Mouse (Mus musculus) yolk sac, embryonic 10.5 days (tissue): ENCODE measurements around the gene Flywch1.

Experiments used
- DNase-seq: peaks from one replicate; pipeline ENCODE4 v3.0.0-alpha.2; 2017; ENCODE audit warnings: low spot score

The Flywch1 gene

DNA sequence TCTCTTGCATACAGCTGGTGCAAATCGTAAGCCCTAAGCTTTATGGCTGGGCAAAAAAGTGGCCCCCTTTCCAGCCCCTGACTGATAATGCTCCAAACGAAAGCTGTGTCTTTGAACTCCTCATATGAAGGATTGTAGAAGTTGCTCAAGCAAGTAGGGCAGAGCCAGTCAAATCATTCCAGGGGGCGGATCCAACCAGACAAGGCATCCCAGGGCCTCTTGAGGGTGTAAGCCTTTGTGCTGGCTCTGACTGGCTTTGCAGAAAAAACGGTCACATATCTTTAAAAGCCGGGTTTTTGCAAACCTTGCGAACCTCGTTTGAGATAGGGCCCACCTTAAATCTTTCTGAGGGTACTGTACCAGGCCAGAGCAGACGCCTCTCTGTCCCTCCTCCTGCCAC lies 27.3 kb downstream of the Flywch1 start:
- DNase-seq: no peak

- no peak for DNase-seq
Observed at GRCm38 (mm10) chr17:23742941-23743340, 28.5 kb downstream of the Flywch1 start.

GRCm38 (mm10) chr17:23742210-23742793 lies 29.1 kb downstream of the Flywch1 start:
- no peak for DNase-seq

- no peak for DNase-seq
Observed at GRCm38 (mm10) chr17:23741359-23742209, 29.8 kb downstream of the Flywch1 start.

- DNase-seq: no peak
Observed at GRCm38 (mm10) chr17:23740598-23741021, 30.8 kb downstream of the Flywch1 start, which contains the start of gene Paqr4. Gene Paqr4 (minus strand): TSS chr17:23740867.

GRCm38 (mm10) chr17:23740136-23740584 lies 31.2 kb downstream of the Flywch1 start:
- DNase-seq: peak; percentile 88

- DNase-seq: no peak
Observed at GRCm38 (mm10) chr17:23739202-23740135, 31.9 kb downstream of the Flywch1 start.

GRCm38 (mm10) chr17:23738836-23739201 lies 32.6 kb downstream of the Flywch1 start:
- DNase-seq: no peak

DNA sequence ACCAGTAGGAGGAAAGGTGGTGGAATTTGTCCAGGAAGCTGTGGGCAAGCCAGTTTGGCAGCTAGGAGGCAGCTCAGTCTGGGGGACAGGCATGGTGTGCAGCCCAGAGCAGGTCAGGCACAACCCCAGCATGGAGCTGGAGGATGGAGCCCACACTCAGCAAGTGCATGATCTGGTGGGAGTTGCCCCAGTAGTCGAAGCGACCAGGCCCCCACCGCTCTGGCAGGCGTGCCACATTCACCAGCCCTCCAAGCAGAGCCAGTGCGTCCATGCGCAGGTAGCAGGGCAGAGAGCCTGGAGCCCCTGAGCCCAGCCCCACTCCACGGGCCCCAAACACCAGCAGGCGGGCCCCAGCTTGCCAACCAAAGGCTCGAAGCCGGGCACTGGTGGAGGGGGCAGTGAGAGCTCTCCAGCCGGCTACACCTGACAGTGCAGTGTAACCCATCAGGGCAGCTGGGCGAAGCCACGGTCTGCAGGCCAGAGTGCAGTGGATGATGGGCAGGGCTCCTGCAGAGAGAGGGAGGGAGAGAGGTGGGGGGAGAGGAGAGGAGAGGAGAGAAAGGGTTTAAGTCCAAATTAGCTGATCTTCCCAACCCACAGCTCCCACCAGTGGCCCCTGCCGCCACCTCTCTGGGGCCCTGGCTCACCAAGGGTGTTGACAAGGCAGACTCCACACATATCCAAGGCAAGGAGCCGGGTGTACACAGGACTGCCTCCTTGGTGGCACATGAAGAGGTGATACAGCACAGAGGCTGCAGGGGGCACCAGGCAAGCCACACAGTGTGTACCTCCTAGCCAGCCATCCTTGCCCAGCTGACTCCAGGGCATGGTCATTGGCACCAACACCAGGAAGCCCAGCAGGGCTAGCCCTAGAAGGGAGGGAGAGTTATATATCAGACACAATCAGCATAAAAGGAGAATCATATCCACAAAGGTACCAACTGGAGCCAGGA lies 33.6 kb downstream of the Flywch1 start:
- DNase-seq: no peak

DNA sequence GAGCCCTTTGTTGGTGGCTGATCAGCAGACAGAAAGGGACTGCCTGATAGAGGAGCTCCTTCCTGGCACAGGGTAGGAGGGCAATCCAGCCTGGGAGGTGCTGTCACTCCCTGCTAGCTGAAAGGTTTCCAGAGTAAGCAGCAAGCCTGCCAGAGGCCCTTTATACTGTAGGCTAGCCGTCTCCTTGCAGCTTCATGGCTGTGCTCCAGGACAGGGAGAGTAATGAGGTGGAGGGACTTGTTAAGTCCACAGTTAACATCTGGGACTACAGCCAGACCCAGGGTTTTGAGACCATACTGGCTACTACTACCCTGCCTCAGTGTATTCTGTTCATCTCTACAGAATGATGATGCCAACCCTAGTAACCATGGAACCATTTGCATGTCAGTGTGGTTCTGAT lies 37.1 kb downstream of the Flywch1 start:
- DNase-seq: no peak

DNA sequence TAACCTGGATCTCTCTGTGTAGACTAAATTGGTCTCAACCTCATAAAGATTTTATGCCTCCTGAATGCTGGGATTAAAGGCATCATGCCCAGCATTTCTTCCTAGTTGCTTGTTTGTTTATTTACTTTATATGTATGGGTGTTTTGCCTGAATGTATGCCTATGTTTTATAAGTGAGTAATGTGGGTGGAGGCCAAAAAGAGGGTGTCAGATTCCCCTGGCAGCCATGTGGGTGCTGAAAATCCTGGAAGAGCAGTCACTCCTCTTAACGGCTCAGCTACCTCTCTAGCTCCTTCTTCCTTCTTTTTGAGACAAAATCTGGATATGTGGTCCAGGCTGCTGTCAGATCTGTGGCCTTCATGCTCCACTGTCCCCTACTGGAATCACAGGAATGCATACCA lies 41.0 kb downstream of the Flywch1 start:
- DNase-seq: no peak

DNA sequence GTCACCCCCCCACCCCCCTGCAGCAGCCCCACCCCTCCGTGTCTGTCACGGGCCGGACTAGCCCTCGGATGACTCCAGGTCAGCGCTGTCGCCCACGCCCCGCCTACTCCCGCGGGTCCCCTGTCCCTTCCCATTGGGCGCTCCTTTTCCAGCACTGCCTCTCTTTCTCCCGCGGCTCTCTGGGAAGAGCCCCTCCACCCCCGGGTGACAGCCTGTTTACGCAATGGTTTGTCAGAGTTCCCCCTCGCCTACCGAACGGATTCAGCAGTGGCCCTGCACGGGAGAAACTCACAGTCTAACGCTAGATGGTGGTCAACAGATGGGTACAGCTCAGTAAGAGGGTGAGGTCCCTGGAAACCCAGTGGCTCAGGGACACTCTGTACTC lies 44.7 kb downstream of the Flywch1 start:
- DNase-seq: peak; percentile 95

- DNase-seq: peak; percentile 94
Observed at GRCm38 (mm10) chr17:23725999-23726757, 45.2 kb downstream of the Flywch1 start, which contains the start of gene Pkmyt1. Gene Pkmyt1 (plus strand): TSS chr17:23726336.

DNA sequence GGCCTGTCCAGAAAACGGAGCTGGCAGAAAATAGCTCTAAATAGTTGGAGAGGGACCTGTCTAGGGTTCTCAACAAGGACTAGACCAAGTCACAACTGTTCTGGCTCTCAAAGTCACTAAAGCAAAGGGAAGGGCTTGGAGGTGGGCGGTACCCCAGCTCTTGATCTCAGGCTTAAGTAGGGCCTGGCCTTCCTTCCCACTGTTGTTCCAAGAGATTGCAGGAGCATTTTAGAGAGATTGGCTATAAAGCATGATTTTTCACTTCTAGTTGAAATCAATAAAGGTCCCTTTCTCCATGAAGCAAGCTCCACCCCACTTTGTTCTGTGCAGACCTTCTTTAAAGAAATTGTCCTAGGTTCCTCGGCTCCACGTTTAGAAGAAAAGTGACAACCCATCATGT lies 45.9 kb downstream of the Flywch1 start:
- DNase-seq: no peak

DNA sequence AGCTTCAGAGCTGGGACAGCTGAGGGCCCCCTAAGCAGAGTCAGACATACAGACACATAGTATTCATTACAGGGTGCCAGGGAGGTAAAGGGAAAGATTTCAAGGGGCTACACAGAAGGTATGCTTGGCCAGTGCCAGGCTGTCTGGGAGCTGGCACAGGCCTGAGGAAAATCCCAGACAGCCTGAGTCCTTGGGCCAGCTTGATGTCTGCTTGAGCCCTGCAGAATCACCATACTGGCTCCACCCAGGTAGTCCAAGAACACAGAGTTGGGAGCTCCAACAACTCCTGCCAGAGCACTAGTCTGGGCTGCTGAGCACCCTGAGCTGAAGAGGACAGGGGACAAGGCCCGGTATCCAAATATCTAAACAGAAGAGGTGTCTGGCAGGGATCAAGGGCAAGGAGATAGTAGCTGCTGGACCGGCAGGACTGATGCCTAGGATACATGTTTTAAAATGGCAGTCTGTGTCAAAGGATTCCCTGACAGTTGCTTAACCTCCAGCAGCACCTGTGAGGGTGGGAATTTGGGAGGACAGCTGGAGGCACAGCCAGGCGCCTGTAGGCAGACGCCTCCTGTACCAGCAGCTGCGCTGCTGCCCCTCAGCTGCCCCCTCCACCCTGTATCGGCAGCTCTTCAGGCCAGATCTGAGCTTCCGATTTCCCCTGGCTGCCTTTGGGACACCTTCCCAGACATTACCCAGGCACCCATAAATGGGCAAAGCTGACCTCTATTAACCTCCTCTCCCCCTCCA lies 48.9 kb downstream of the Flywch1 start, which contains the start of gene 1520401A03Rik:
1520401A03Rik (minus strand) TSS at position 408 of the 750 bp plus-strand sequence.
- no peak for DNase-seq

- no peak for DNase-seq
Observed at GRCm38 (mm10) chr17:23721886-23722285, 49.5 kb downstream of the Flywch1 start.

DNA sequence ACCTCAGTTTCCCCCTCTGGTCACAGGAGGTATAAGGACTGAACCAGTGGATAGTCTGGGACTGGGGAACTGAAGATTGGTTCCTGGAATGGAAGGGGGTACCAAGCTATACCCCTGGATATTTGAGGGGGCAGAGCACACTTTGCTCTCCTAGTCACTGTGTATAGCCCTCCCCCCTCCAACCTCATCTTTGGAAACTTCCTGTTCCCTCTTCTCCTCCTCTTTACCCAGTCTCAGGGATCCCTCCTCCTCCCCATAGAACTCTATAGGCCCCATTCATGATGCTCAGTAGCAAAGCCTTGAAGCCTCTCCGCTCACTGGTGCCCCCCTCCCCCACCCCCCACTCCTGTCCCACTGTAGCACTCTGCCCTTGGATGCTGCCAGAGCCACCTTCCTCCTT lies 51.9 kb downstream of the Flywch1 start:
- DNase-seq: no peak

- no peak for DNase-seq
Observed at GRCm38 (mm10) chr17:23717003-23717402, 54.4 kb downstream of the Flywch1 start.

GRCm38 (mm10) chr17:23706212-23706611 lies 65.2 kb downstream of the Flywch1 start:
- DNase-seq: peak; percentile 51
